Mouse (Mus musculus): ENCODE results near the gene Stxbp4.

Gene Stxbp4

GRCm38 (mm10) chr11:90649777-90650176, 11.9 kb upstream of the Stxbp4 start:
- DNase-seq, result no peak

- peak; percentile 53 for DNase-seq
Observed at GRCm38 (mm10) chr11:90638312-90638830, 487 bp upstream of the Stxbp4 start.

- no peak for DNase-seq
Observed at GRCm38 (mm10) chr11:90634661-90635060, 3.2 kb downstream of the Stxbp4 start.

GRCm38 (mm10) chr11:90632480-90632879, 5.4 kb downstream of the Stxbp4 start:
- no peak for DNase-seq

- no peak for DNase-seq
Observed at GRCm38 (mm10) chr11:90627751-90628150, 10.1 kb downstream of the Stxbp4 start.

- no peak for DNase-seq
Observed at GRCm38 (mm10) chr11:90625174-90625573, 12.7 kb downstream of the Stxbp4 start.

- DNase-seq, result peak; percentile 31
Observed at GRCm38 (mm10) chr11:90623477-90623876, 14.4 kb downstream of the Stxbp4 start.

- no peak for DNase-seq
Observed at GRCm38 (mm10) chr11:90622500-90622899, 15.4 kb downstream of the Stxbp4 start.

GRCm38 (mm10) chr11:90622044-90622443, 15.8 kb downstream of the Stxbp4 start:
- DNase-seq, result no peak

- peak; percentile 49 for DNase-seq
Observed at GRCm38 (mm10) chr11:90616431-90616830, 21.5 kb downstream of the Stxbp4 start.

- no peak for DNase-seq
Observed at GRCm38 (mm10) chr11:90614743-90615142, 23.1 kb downstream of the Stxbp4 start.

GRCm38 (mm10) chr11:90612118-90612517, 25.8 kb downstream of the Stxbp4 start:
- DNase-seq, result no peak

- no peak for DNase-seq
Observed at GRCm38 (mm10) chr11:90603066-90603465, 34.8 kb downstream of the Stxbp4 start.

GRCm38 (mm10) chr11:90595826-90596225, 42.1 kb downstream of the Stxbp4 start:
- no peak for DNase-seq

GRCm38 (mm10) chr11:90590996-90591395, 46.9 kb downstream of the Stxbp4 start:
- DNase-seq, result no peak

GRCm38 (mm10) chr11:90586203-90586602, 51.7 kb downstream of the Stxbp4 start:
- no peak for DNase-seq

GRCm38 (mm10) chr11:90585754-90586153, 52.1 kb downstream of the Stxbp4 start:
- DNase-seq, result no peak

GRCm38 (mm10) chr11:90577057-90577780, 60.7 kb downstream of the Stxbp4 start:
- DNase-seq, result no peak

- no peak for DNase-seq
Observed at GRCm38 (mm10) chr11:90576282-90576972, 61.5 kb downstream of the Stxbp4 start.

- DNase-seq, result no peak
Observed at GRCm38 (mm10) chr11:90575491-90576048, 62.3 kb downstream of the Stxbp4 start.

GRCm38 (mm10) chr11:90570646-90571259, 67.1 kb downstream of the Stxbp4 start:
- DNase-seq, result no peak

- DNase-seq, result no peak
Observed at GRCm38 (mm10) chr11:90558359-90559047, 79.4 kb downstream of the Stxbp4 start.

GRCm38 (mm10) chr11:90556517-90556916, 81.4 kb downstream of the Stxbp4 start:
- no peak for DNase-seq

Measured in cerebellum, adult 9-10 months (tissue).